In the genomic region with DNA sequence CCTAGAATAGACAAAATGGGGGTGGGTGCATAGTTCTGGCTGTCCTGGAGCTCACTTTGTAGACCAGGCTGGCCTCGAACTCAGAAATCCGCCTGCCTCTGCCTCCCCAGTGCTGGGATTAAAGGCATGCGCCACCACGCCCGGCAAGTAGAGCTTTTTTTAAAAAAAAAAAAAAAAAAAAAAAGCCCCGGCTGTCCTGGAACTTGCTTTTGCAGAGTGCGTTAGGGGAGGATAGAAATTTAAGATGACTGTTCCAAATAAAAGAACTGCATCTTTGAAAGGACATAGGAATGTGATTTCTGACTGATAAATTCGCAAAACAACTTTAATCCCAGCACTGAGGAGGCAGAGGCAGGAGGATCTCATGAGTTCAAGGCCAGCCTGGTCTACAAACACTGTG, we compare ENCODE assay signal across 8 mouse cellular contexts. TPM values are rescaled to one million over a fixed set of nuclear protein-coding genes. Genes with fewer than 3 reads are reported as not detected.
DNase-seq lines count a peak whose midpoint lies in the region; ATAC-seq and TF ChIP-seq lines count a peak whose summit lies in the region.

No protein-coding gene starts in this region.

- peaks cover 26% of the 10 kb centered on the region for H3K4me1 ChIP-seq in heart, embryonic 13.5 days
- peaks cover 4% of the 10 kb centered on the region for H3K4me1 ChIP-seq in ES-Bruce4 (ENCODE audit: control insufficient read depth, insufficient read depth, low read length)
- H3K4me1 ChIP-seq in forebrain, embryonic 16.5 days (replicated peaks; ENCODE audit: control insufficient read depth, insufficient read depth, low read length): peaks cover 13% of the 10 kb centered on the region
- H3K4me1 ChIP-seq in liver, embryonic 16.5 days (ENCODE audit: control insufficient read depth, low read depth, low read length): peaks cover 16% of the 10 kb centered on the region

- 86% methylated on average over 8 of the region's 8 CpGs for WGBS in heart, embryonic 13.5 days
- 85% methylated on average over 8 of the region's 8 CpGs for WGBS in forebrain, embryonic 16.5 days
- 70% methylated on average over 8 of the region's 8 CpGs for WGBS in liver, embryonic 16.5 days (ENCODE audit: insufficient replicate concordance)

- H3K4me2 ChIP-seq in heart, embryonic 13.5 days: peak overlapping the region; percentile 70
- H3K4me2 ChIP-seq in forebrain, embryonic 16.5 days (ENCODE audit: low read length): peak overlapping the region; percentile 61
- peak overlapping the region; percentile 88 for H3K4me2 ChIP-seq in liver, embryonic 16.5 days (ENCODE audit: low read depth, low read length)

- no peaks in the 10 kb centered on the region for H3K36me3 ChIP-seq in heart, embryonic 13.5 days
- H3K36me3 ChIP-seq in ES-Bruce4 (ENCODE audit: control insufficient read depth, insufficient read depth, low read length, poor library complexity, severe bottlenecking): no peaks in the 10 kb centered on the region
- H3K36me3 ChIP-seq in forebrain, embryonic 16.5 days (ENCODE audit: control insufficient read depth, insufficient read depth): no peaks in the 10 kb centered on the region
- H3K36me3 ChIP-seq in liver, embryonic 16.5 days (ENCODE audit: control insufficient read depth, insufficient read depth): no peaks in the 10 kb centered on the region; the same call in 1 of the 2 replicates

- peak overlapping the region; percentile 98 for H3K27ac ChIP-seq in heart, embryonic 13.5 days (replicated peaks)
- H3K27ac ChIP-seq in ES-Bruce4 (ENCODE audit: insufficient read depth, low read length): peak overlapping the region; percentile 15; the same call in 1 of the 2 replicates
- H3K27ac ChIP-seq in forebrain, embryonic 16.5 days (ENCODE audit: low read length): no peak overlapping the region
- H3K27ac ChIP-seq in liver, embryonic 16.5 days (ENCODE audit: low read length): peak overlapping the region; percentile 91

- H3K9me3 ChIP-seq in heart, embryonic 13.5 days: 0 out of 2 replicates have a peak, but pooled peaks cover 3% of the 10 kb centered on the region
- H3K9me3 ChIP-seq in ES-Bruce4 (replicated peaks; ENCODE audit: control insufficient read depth, insufficient read depth, low read length, poor library complexity, severe bottlenecking): no peaks in the 10 kb centered on the region
- H3K9me3 ChIP-seq in forebrain, embryonic 16.5 days (ENCODE audit: control insufficient read depth, low read length): no peaks in the 10 kb centered on the region
- no peaks in the 10 kb centered on the region for H3K9me3 ChIP-seq in liver, embryonic 16.5 days (replicated peaks; ENCODE audit: control insufficient read depth, low read length)

- no peak for TF ChIP-seq EP300 in ES-Bruce4 (IDR thresholded peaks at IDR 0.05; ENCODE audit: insufficient read depth, low read depth, low read length)

- intact Hi-C loops in heart, postnatal 25 days (cut with DNase I): loop anchor here (5.0 kb wide), 1 partner anchor 43 kb away; no protein-coding TSS in a partner anchor

- no peak for ATAC-seq in heart, embryonic 13.5 days (ENCODE audit: extremely low read depth, insufficient number of reproducible peaks, low FRiP score, low TSS enrichment)
- no peak for ATAC-seq in forebrain, embryonic 16.5 days
- ATAC-seq in liver, embryonic 16.5 days (ENCODE audit: low read depth): no peak

- no peak for DNase-seq in heart, postnatal 25 days (ENCODE audit: low spot score)
- no peak for DNase-seq in frontal cortex, postnatal 25 days (ENCODE audit: low spot score in 2 of 2)
- no peak for DNase-seq in thymus, adult 18-20 months
- DNase-seq in adrenal gland, adult 2 months: no peak

- H3K9ac ChIP-seq in heart, embryonic 13.5 days: peak overlapping the region; percentile 95
- peak overlapping the region; percentile 94 for H3K9ac ChIP-seq in ES-Bruce4 (ENCODE audit: low read depth, poor library complexity, severe bottlenecking)
- no peak overlapping the region for H3K9ac ChIP-seq in forebrain, embryonic 16.5 days (replicated peaks; ENCODE audit: low read depth, low read length)
- peak overlapping the region; percentile 82 for H3K9ac ChIP-seq in liver, embryonic 16.5 days (ENCODE audit: low read depth, low read length)

- H3K27me3 ChIP-seq in heart, embryonic 13.5 days (replicated peaks): no peaks in the 10 kb centered on the region
- no peaks in the 10 kb centered on the region for H3K27me3 ChIP-seq in ES-Bruce4 (ENCODE audit: control insufficient read depth, insufficient read depth, low read length, poor library complexity, severe bottlenecking)
- H3K27me3 ChIP-seq in forebrain, embryonic 16.5 days (replicated peaks; ENCODE audit: control insufficient read depth, insufficient read depth, low read length): no peaks in the 10 kb centered on the region
- no peaks in the 10 kb centered on the region for H3K27me3 ChIP-seq in liver, embryonic 16.5 days (ENCODE audit: control insufficient read depth, insufficient read depth, low read depth, low read length)

- no peak for TF ChIP-seq POLR2A in ES-Bruce4 (IDR thresholded peaks at IDR 0.05; ENCODE audit: insufficient read depth, low read length)

- peak overlapping the region; percentile 73 for H3K4me3 ChIP-seq in heart, embryonic 13.5 days
- peak overlapping the region; percentile 95 for H3K4me3 ChIP-seq in ES-Bruce4 (ENCODE audit: low read depth, low read length)
- H3K4me3 ChIP-seq in forebrain, embryonic 16.5 days (replicated peaks; ENCODE audit: low read length): peak overlapping the region; percentile 85
- H3K4me3 ChIP-seq in liver, embryonic 16.5 days (ENCODE audit: low read depth, low read length): peak overlapping the region; percentile 79

- no peak for TF ChIP-seq CTCF in ES-Bruce4 (IDR thresholded peaks at IDR 0.05; ENCODE audit: low read depth, low read length)

RNA-seq across cellular contexts. Expression of a gene that starts 0.5 kb away (rescaled TPM):
- polyA plus RNA-seq in heart, embryonic 13.5 days (2015; fragmentation: Nextera tagmentation; extraction: Ambion mirVana): 29.1 and 30.4 TPM in 2 replicates
- 100 to 1,000 TPM; 145 to 159 TPM for total RNA-seq in heart, postnatal 25 days (2021)
- 107 and 122 TPM in 2 replicates for polyA plus RNA-seq in ES-Bruce4 (2011; ENCODE audit: insufficient read depth, insufficient read length, low read depth, missing spikeins)
- polyA plus RNA-seq in forebrain, embryonic 16.5 days (2015; fragmentation: Nextera tagmentation; extraction: Ambion mirVana): 37.5 and 39.7 TPM in 2 replicates
- 10.2 and 13.3 TPM in 2 replicates for polyA plus RNA-seq in liver, embryonic 16.5 days (2015; fragmentation: Nextera tagmentation; extraction: Ambion mirVana)
- 100 to 1,000 TPM; 116 to 127 TPM for total RNA-seq in adrenal gland, adult 2 months (2021)
- polyA plus RNA-seq in adrenal gland, adult 2 months (2012; rRNA removed): 182 and 274 TPM in 2 replicates

RNA-seq across cellular contexts. Expression of a gene that starts 9.4 kb away (rescaled TPM):
- not detected in 2 replicates for polyA plus RNA-seq in heart, embryonic 13.5 days (2015; fragmentation: Nextera tagmentation; extraction: Ambion mirVana)
- not detected for total RNA-seq in heart, postnatal 25 days (2021)
- polyA plus RNA-seq in ES-Bruce4 (2011; ENCODE audit: insufficient read depth, insufficient read length, low read depth, missing spikeins): not detected in 2 replicates
- polyA plus RNA-seq in forebrain, embryonic 16.5 days (2015; fragmentation: Nextera tagmentation; extraction: Ambion mirVana): not detected in 2 replicates
- 4.3 and 5.9 TPM in 2 replicates for polyA plus RNA-seq in liver, embryonic 16.5 days (2015; fragmentation: Nextera tagmentation; extraction: Ambion mirVana)
- under 1 TPM in 1 of 2 experiments, not detected in 1; 0.20 TPM for total RNA-seq in adrenal gland, adult 2 months (2021)
- polyA plus RNA-seq in adrenal gland, adult 2 months (2012; rRNA removed): 0.08 TPM in 1 of 2 replicates, not detected in the other

RNA-seq across cellular contexts. Expression of a gene that starts 25.4 kb away (rescaled TPM):
- polyA plus RNA-seq in heart, embryonic 13.5 days (2015; fragmentation: Nextera tagmentation; extraction: Ambion mirVana): 0.06 TPM in 1 of 2 replicates, not detected in the other
- total RNA-seq in heart, postnatal 25 days (2021): not detected
- not detected in 2 replicates for polyA plus RNA-seq in ES-Bruce4 (2011; ENCODE audit: insufficient read depth, insufficient read length, low read depth, missing spikeins)
- not detected in 2 replicates for polyA plus RNA-seq in forebrain, embryonic 16.5 days (2015; fragmentation: Nextera tagmentation; extraction: Ambion mirVana)
- 0.78 and 0.99 TPM in 2 replicates for polyA plus RNA-seq in liver, embryonic 16.5 days (2015; fragmentation: Nextera tagmentation; extraction: Ambion mirVana)
- not detected for total RNA-seq in adrenal gland, adult 2 months (2021)
- polyA plus RNA-seq in adrenal gland, adult 2 months (2012; rRNA removed): 0.01 and 0.02 TPM in 2 replicates

RNA-seq across cellular contexts. Expression of a gene that starts 37.9 kb away (rescaled TPM):
- 0.93 and 1.4 TPM in 2 replicates for polyA plus RNA-seq in heart, embryonic 13.5 days (2015; fragmentation: Nextera tagmentation; extraction: Ambion mirVana)
- total RNA-seq in heart, postnatal 25 days (2021): 1 to 10 TPM in 1 of 2 experiments, under 1 TPM in 1; 0.89 to 1.1 TPM
- 19.8 and 21.4 TPM in 2 replicates for polyA plus RNA-seq in ES-Bruce4 (2011; ENCODE audit: insufficient read depth, insufficient read length, low read depth, missing spikeins)
- 1.3 and 1.4 TPM in 2 replicates for polyA plus RNA-seq in forebrain, embryonic 16.5 days (2015; fragmentation: Nextera tagmentation; extraction: Ambion mirVana)
- 0.15 and 0.21 TPM in 2 replicates for polyA plus RNA-seq in liver, embryonic 16.5 days (2015; fragmentation: Nextera tagmentation; extraction: Ambion mirVana)
- 1 to 10 TPM; 2.6 to 5.0 TPM for total RNA-seq in adrenal gland, adult 2 months (2021)
- 9.1 and 10.2 TPM in 2 replicates for polyA plus RNA-seq in adrenal gland, adult 2 months (2012; rRNA removed)

RNA-seq across cellular contexts. Expression of a gene that starts 57.9 kb away (rescaled TPM):
- 1.7 and 1.9 TPM in 2 replicates for polyA plus RNA-seq in heart, embryonic 13.5 days (2015; fragmentation: Nextera tagmentation; extraction: Ambion mirVana)
- total RNA-seq in heart, postnatal 25 days (2021): 1 to 10 TPM; 3.0 to 3.4 TPM
- polyA plus RNA-seq in ES-Bruce4 (2011; ENCODE audit: insufficient read depth, insufficient read length, low read depth, missing spikeins): 8.5 and 9.1 TPM in 2 replicates
- polyA plus RNA-seq in forebrain, embryonic 16.5 days (2015; fragmentation: Nextera tagmentation; extraction: Ambion mirVana): 0.49 and 1.2 TPM in 2 replicates
- polyA plus RNA-seq in liver, embryonic 16.5 days (2015; fragmentation: Nextera tagmentation; extraction: Ambion mirVana): 12.2 and 13.2 TPM in 2 replicates
- 1 to 10 TPM; 1.9 to 2.7 TPM for total RNA-seq in adrenal gland, adult 2 months (2021)
- 2.7 and 3.7 TPM in 2 replicates for polyA plus RNA-seq in adrenal gland, adult 2 months (2012; rRNA removed)
